Mouse (Mus musculus) heart, adult 10 weeks (tissue): ENCODE data around the gene Cbr3. TPM values are rescaled to one million over a fixed set of nuclear protein-coding genes. Genes with fewer than 3 reads are reported as not detected.

Source experiments
- polyA plus RNA-seq: library from polyadenylated mRNA; stranded (reverse); fragments of 350-450 nt; fragmentation: Illumina TruSeq; extraction: RNeasy Lipid Tissue Mini Kit (QIAGEN cat#74804); gene quantifications from one replicate; pipeline ENCODE4 v1.2.3, GENCODE M21; 2014; ENCODE audit warnings: low read depth, low replicate concordance

Gene Cbr3
- polyA plus RNA-seq = 3.4 TPM

GRCm38 (mm10) chr16:93682689-93683507 lies at the start of gene Cbr3:
TSS of gene Cbr3 (plus strand) at chr16:93683215.

DNA sequence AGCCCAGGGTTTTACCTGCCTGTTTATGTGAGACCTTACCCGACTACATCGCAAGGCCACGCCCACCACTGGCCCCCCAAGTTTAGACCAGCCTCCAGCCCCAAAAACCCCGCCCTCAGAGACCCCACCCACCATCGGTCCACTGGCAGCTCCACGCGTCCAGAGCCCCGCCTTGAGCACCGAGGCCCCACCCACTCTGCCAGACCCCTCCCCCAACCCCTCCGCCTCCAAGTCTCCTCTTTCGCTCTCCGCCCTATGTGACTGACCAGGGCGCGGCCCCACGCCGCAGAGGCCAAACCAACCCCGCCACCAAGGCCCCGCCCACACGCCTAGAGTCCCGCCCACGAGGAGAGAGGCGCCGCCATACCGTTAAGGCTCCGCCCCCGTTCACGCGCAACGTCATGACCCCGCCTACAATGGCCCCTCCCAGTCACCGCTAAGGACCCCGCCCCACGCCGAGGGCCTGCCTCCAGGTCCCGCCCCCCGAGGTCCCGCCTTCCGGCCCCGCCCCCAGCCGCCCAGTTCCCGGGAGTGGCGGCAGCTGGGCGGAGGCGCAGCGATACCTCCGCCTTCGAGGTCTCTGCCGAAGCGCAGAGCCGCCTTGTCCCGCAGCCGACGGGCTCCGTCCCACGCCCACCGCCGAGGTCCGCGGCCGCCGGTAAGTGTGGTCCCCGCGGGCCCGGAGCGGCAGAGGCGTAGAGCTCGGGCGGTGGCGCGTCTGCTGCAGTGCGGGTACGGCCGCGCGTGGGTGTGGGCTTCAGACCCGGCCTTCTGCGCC lies 28.6 kb downstream of the Cbr3 start, which contains the start of gene Dop1b:
Gene Dop1b, plus strand, starts transcription at position 494 of the 778 bp plus-strand sequence.

Other genes starting within 250 kb of the Cbr3 start
- 3.2 TPM for gene Setd4, start 79.2 kb upstream of the Cbr3 start, polyA plus RNA-seq
- 39.9 TPM for gene Cbr1, start 77.4 kb upstream of the Cbr3 start, polyA plus RNA-seq
- not detected for gene Gm5678, start 55.1 kb upstream of the Cbr3 start, polyA plus RNA-seq
- gene Dop1b, start 28.7 kb downstream of the Cbr3 start, polyA plus RNA-seq = 13.6 TPM
- 18.3 TPM for gene Morc3, start 148.9 kb downstream of the Cbr3 start, polyA plus RNA-seq
- gene Chaf1b, start 200.7 kb downstream of the Cbr3 start, polyA plus RNA-seq = 0.31 TPM